Mouse (Mus musculus) kidney, postnatal 4 days (tissue): ENCODE data around the gene Fis1.
"Not testable (repeated sequence)": the region's sequence is repeated elsewhere in the genome, so short reads cannot be mapped to it uniquely, and the experiment has no call there.

Experiments used
- DNase-seq, 2 experiments: peaks; one replicate each; pipeline ENCODE4 v3.0.0; 2021; ENCODE audit warnings: mixed read lengths in 2 of 2

Fis1 gene

GRCm38 (mm10) chr5:136953015-136953414, at the start of gene Fis1:
Gene Fis1 (plus strand): TSS chr5:136953275.
- peak; percentile 99 for DNase-seq

GRCm38 (mm10) chr5:136904621-136905020, 48.5 kb upstream of the Fis1 start:
- DNase-seq = no peak

- peak; percentile 45 to 49 for DNase-seq
Measured at GRCm38 (mm10) chr5:136905630-136906029, 47.4 kb upstream of the Fis1 start.

GRCm38 (mm10) chr5:136907587-136907986, 45.5 kb upstream of the Fis1 start:
- peak in 1 of 2 experiments; percentile 10 for DNase-seq

- peak; percentile 96 for DNase-seq
Measured at GRCm38 (mm10) chr5:136907991-136908857, 44.9 kb upstream of the Fis1 start, which contains the start of gene Ift22. Gene Ift22 (plus strand): TSS chr5:136908150.

DNA sequence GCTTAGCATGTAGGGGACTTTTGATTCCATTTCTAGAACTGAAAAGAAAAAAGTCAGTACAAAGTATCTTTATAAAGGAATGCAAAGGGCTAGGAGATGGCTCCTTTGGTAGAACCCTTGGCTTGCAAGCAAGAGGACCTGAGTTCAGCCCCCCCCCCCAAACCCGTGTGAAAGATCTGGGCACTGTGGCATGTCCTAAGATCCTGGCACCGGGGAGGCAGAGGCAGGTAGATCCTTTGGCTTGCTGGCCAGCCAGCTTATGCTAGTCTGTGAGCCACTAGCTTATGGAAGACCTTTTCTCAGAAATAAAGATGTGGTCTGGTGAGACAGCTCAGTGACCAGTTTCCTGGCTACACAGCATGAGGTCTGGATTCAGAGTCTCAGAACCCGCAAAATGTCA, 38.9 kb upstream of the Fis1 start:
- no peak for DNase-seq

- DNase-seq = no peak
Measured at GRCm38 (mm10) chr5:136917613-136918242, 35.3 kb upstream of the Fis1 start.

- DNase-seq = peak; percentile 71 to 81
Measured at GRCm38 (mm10) chr5:136918655-136919472, 34.2 kb upstream of the Fis1 start.

- peak; percentile 15 to 26 for DNase-seq
Measured at GRCm38 (mm10) chr5:136919546-136920301, 33.4 kb upstream of the Fis1 start.

GRCm38 (mm10) chr5:136922830-136923229, 30.2 kb upstream of the Fis1 start:
- no peak for DNase-seq

DNA sequence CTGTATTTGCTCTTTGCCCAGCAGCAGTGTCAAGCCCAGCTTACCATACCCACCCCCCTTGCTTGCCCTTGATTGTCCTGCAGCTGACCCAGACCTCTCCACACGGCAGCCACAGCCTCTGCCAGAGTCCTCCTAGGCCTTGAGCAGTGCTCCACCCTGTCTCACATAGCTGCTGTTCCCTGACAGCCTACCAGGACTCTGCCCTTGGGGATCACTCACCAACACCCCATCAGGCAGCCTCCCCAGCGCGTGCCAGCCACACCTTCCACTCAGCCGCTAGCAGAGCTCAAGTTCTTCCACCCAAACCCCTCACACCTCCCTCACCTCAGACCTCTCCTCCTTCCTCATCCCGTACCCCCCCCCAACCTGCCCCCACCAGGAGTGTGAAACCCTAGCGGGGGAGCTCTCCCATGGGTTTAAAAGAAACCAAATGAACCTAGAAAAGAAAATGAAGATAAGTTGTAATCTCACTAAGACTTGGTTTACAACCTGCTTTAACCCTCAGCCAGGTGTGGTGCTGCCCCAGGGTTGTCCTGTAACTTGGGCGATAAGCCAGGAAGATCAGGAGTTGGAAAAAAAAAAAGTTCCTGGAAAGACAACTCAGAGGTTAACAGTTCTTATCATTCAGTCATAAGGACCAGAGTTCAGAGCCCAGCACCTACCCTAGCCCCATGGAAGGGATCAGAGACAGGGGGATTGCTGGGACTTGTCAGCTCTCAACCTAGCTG, 29.2 kb upstream of the Fis1 start:
- DNase-seq = peak in 1 of 2 experiments; percentile 7

DNA sequence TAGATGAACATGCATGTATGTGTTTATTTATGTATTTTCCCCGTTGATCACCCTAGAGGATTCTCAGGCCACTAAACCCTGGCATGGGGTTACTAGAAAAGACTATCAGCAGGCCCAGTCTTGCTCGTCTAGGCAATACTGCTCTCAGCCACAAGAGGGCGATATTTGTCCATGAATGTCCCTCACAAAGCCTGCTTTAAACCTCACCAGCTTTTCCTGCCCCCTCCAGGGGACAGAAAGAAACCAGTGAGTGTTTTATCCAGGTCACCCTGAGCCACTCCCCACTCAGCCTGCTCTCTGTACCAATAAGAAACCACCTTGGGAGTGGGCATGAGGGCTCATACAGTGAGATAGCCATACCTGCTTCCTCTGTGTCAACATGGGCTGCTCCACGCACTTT, 24.0 kb upstream of the Fis1 start:
- peak; percentile 91 for DNase-seq

DNA sequence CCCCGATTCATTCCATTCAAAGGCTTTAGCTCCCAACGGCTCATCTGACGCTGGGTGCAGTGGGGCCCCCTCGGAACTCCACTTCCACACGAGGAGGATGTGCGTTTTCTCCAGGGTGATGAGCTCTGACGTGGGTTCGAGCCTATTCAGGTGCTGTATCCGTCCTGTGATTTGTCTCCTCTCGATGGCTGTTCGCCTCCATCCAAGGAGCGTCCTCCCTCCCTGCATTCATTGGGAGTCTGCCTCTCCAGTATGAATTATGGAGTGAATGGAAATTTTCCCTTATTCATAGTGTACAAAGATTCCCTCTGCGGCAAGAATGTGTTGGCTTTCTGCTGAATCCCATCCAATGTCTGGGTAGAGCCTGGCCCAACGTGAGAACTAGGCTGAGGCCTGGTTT, 21.2 kb upstream of the Fis1 start:
- DNase-seq = no peak

GRCm38 (mm10) chr5:136932956-136933355, 20.1 kb upstream of the Fis1 start:
- no peak for DNase-seq

GRCm38 (mm10) chr5:136933930-136934329, 19.1 kb upstream of the Fis1 start:
- DNase-seq = no peak

GRCm38 (mm10) chr5:136935905-136936695, 17.0 kb upstream of the Fis1 start:
- peak; percentile 44 to 47 for DNase-seq

- DNase-seq = no peak
Measured at GRCm38 (mm10) chr5:136936750-136937149, 16.3 kb upstream of the Fis1 start.

- peak in 1 of 2 experiments; percentile 38 for DNase-seq
Measured at GRCm38 (mm10) chr5:136937621-136938020, 15.5 kb upstream of the Fis1 start.

DNA sequence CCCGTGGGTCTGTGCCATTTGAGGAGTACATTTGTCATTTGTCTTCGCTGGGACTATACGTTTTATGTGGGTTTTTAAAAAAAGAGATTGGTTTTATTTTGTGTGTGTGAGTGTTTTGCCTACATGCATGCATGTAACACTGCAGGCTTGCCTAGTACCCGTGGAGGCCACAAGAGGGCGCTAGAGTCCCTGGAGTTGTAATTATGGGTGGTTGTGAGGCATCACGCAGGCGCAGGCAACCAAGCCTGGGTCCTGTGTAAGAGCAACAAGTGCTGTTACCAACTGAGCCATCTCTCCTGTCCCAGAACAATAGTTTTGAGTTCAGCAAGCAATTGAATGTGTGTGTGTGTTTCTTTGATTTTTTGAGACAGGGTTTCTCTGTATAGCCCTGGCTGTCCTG, 13.8 kb upstream of the Fis1 start:
- peak; percentile 31 to 32 for DNase-seq

DNA sequence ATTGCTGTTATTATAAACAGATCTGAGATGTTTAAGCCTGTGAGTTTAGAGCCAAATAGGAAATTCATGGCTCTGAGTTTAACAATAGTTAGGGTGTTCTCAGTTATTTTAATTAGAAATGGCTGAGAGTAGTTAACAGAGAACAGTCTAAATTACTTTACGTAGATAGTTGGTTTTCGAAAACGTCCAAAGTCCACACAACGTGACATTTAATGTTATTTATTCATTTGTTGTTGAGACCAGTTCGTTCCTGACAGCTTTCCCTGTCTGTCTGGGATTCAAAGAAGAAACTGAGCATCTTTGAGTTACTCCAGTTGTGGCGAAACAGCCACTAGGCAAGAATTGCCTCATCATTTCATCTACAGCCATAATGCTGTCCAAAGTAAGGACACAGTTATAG, 13.0 kb upstream of the Fis1 start:
- not testable (repeated sequence) for DNase-seq
